Mouse (Mus musculus) thymus, postnatal 4 days (tissue): ENCODE results near the gene Ankrd28.

Source experiments
- DNase-seq: peaks from one replicate; pipeline ENCODE4 v3.0.0; 2021

Gene Ankrd28

DNA sequence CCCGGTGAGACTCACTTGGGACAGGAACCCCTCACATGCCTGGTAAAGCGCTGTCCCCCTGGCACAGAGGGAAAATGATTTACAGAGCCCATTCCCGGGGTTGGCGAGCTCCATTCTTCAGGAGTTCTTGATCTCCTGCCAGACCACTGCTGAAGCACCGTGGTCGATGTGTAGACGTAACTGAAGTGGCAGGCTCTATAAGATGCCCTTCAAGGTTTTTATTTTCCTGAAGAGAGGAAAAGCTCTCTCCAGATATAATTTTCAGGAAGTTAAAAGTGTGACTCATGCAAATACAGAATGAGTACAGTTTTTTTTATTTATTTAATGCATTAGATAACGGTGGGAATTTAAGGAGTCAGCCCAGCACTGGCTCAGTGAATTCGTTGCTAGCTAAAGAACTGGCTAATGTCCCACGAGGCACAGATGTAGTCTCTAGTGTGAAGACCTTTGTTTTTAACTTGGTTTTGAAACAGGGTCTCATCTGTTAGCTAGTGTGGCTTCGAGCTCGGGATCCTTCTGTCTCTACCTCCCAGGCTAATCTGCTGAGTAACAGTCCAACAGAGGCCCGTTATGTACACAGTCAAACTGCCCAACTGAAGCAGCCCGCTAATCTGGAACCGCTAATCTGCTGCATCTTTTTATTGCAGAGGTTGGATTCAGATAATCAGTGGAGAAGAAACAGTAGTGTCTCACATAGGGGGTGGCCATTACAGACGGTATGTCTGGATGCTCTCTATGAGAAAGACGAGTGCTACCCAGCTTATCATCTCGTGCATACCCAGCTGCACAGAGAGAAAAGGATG lies 166.2 kb downstream of the Ankrd28 start:
- no peak for DNase-seq

DNA sequence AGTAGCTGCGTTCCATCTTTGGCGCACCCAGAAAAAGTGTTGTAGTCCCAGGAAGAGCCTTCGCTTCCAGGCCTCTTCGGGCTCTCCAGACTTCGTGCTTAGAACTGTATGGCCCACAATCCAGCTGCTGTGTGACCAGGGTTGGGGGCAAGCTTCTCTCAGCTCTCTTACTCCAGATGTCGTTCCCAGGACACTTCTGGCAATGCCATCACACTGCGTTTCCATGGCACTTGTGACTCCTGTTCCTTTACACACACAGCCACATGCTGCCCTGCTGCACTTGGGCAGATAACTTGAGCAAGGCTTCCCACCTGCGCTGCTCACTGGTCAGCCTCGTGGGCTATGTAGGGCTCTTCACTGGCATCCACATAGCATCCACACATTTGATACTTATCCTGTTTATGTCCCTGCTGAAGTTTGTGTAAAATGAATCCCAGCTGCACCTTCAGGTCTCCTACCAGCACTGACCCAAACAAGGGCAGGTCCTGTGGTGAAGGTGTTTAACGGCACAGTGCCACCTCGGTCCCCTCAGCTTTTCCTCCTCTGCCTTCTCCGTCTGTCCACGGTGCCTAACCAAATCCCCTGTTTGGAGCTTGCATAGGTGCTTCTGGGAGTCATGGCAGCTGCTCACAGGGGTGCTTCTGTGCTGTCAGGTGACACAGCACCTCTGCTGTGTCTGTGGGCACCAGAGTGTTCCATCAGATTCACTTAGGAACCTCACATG lies 166.9 kb downstream of the Ankrd28 start:
- no peak for DNase-seq

DNA sequence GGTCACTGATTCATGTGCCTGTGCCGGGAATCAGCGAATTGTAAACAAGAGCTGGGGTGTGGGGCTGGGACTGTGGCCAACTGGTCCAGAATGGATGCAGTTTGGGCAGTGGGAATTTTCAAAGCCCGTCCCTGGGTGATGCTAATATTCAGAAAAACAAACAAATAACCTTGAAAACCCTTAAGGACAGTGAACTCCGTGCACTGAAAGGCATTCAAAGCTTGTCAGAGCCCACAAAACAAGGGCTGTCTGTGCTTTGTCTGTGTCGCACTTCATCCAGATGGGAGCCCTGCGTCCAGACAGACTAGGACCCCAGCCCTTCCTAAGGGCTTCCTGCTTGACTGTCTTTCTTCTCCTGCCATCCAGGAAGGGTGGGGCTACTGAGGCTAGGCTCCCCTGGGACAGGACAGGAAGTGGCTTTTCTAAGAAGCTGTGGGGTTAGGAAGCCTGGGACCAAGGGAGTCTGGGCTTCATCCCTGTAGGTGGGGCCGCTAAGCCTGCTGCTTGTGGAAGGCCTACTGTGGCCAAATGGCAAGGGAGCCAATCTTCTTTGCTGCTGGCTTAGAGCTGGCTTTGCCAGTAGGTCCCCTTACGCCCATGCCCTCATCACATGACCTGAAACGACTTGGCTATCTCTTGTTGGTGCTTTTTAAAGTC lies 167.8 kb downstream of the Ankrd28 start:
- no peak for DNase-seq

DNA sequence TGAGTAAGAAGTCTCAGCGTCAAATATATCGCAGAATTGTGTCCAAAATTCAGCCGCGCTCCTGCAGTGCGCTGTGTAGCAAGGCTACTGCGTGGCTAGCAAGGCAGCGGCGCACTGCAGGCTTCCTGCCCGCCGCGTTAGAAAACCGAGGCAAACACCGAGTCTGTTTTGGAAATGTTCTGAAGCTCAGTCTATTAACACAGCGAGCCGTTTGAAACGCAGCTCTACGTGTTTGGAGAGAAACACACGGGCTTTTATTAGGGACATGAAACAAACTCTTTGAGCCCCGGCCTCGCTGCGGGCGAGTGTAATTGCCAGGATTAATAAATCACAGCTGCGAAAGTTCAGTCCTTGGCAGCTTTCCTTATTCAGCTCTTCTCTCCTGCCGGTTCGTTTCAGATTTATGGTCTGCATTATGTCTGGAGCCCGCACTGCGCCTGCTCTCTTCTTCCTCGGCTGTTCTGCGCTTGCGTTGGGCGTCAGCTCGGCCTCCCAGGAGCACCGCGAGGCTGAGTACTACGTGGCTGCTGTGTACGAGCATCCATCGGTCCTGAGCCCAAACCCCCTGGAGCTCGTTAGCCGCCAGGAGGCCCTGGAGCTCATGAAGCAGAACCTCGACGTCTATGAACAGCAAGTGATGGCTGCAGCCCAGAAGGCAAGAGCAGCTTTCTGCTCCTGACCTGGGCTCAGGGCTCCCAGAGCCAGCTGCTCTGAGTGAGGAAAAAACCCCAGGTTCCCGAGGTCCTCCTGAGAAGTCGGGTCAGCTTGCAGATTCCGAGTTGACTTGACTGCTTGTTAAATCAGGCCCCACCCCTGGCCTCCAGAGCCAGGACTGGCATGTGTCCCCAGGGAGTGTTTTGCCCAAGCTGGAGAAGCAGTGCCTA lies 168.5 kb downstream of the Ankrd28 start:
- DNase-seq = peak; percentile 79

DNA sequence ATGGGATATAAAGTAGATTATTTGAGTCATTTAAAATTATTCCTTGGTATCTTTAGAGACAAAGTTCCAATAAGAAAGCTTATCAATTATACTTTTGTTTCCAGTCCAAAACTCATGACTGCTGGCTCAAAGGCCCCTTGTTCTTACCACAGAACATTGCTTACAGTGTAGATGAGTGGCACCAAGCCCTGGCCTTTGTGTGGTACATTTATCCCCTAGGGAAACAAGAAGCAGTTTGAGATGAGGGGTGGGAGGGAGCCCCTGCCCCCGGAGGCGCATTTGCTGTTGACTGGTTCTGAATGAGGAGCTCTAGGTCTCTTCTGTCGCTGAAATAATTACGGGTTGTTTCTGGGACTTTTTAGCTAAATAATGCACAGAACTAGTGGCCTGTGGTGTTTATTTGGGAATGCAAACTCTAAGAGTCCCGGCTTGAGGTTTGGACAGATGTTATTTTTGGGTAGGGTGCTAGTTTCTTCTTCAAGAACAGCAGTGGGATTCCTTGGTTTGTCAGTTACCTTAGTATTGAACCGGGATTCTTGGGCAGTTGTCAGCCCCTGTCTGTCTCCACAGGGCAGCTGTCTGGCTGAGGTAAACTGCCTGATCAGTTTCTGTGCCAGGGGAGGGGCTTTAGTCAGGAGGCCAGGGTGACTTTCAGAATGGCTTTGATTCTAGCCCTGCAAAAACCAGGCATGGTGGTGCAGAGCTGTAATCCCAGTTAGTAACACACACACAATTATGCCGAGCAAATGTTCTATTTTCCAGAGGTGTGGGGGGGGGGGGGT lies 169.9 kb downstream of the Ankrd28 start:
- DNase-seq = no peak

DNA sequence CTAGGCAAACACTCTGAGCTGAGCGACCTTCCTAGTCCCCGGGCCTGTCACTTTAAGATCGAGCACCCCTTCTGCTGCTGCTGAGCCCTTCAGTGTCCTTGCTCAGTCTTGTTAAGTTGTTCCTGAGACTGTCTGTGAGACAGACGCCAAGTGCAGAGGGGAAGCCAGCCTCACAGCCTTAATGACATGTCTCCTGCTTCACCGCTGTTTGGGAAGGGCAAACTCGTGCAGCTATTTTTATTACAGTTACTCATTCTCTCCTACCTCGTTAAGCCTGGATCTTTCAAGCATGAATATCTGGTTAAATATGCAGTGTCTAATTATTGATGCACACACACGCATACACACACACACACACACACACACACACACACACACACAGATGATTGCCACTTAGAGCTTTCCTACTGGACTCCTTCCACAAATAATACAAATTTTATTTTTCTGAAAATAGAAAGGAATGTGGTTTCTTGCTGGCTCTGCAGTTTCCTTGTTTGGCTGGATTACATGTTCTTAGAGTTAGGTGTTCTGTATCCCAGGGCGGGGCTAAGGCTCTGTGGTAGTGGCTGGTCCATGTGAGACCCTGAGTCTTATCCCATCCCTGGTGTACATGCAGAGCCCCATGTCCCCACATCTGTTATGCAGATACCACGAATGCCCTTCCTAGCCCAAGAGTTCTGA lies 170.8 kb downstream of the Ankrd28 start:
- DNase-seq = no peak

DNA sequence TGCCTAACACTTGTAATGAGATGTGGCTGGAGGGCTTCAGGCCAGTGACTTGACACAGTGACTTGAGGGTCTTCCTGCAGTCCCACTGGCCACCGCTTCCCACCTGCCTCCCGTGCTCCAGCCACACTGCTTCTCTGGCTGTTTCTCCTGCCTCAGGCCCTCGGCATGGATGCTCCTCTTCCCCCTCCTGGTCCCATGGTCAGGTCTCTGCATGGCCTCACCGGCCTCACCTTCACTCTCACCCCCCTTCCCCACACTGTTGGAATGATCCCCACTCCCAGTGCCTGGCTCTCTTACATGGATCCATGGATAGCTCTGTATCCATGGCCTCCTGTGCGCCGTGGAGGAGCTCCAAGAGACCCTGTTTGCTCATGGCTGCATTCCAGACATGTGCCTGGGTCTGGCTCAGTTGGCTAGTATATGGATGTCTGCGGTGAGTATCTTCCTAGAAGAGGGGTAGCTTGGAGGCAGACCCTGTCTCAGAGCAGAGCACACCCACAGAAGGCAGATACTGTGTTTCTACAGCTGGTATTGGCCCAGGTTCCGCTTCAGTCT lies 172.2 kb downstream of the Ankrd28 start:
- no peak for DNase-seq

DNA sequence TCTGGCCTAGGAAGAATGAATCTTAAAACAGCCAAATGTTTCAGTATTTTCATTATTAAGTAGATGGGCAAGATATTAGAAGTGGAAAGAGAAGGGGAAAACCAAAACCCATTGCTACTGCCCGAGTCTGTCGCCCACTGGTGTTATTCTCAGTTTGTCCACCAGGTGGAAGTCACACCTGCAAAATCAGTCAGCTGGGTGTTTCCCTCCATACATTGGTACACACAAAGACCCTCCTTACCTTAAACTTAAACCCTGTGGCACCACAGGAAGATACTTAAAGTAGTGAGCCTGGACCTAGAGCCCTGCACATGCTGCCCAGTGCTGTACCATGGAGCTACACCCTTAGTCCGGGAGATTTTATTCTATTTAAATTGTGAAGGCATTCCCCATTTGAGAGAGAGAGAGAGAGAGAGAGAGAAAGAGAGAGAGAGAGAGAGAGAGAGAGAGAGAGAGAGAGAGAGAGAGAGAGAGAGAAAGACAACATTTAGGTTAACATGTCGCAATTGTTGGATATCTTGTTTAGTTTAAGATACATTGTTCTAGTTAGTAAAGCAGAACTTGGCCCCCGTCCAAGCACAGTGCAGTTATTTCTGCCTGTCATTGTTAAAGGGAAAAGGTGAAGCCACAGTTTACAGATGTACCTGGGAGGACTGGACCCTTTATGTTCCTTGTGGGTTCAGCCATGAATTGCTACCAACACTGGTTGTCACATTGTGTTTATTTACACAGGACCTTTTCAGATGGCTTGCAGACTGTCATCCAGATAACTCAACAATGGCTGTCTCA lies 173.4 kb downstream of the Ankrd28 start:
- peak; percentile 84 for DNase-seq

DNA sequence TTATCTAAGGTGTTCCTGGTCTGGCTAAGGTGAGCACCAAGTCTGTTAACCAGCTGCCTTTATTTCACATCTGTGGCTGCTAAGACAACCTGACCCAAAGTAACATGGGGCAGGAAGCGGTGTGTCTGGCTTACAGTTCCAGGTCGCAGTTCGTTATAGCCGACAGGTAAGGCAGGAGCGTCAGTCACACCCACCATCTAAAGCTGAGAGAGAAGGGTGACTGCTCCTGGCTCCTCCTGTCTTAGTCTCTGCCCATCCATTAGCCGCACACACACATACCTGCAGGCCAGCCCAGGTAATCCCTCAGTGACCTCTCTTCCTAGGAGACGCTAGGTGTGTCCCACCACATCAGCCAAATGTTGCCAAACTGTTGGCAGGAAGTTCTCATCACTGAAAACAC lies 174.1 kb downstream of the Ankrd28 start:
- no peak for DNase-seq

DNA sequence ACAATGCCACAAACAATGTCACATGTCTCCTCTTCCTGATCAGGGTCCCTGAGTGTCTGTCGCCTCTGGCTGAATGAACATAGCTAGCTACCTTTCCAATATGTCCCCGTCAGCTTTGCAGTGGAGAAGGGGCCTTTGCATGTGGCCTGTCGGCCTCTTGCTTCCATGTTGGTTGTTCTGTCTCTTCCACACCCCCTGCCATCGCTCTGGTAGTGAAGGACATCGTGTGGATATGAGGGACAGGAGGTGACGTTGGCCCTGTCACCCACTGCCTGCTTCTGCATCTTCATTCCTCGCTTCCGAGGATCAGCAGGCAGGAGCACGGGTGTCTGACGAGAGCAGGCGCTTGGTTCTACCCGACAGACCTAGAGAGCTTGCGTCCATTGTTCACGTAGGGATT lies 175.0 kb downstream of the Ankrd28 start:
- DNase-seq = no peak

DNA sequence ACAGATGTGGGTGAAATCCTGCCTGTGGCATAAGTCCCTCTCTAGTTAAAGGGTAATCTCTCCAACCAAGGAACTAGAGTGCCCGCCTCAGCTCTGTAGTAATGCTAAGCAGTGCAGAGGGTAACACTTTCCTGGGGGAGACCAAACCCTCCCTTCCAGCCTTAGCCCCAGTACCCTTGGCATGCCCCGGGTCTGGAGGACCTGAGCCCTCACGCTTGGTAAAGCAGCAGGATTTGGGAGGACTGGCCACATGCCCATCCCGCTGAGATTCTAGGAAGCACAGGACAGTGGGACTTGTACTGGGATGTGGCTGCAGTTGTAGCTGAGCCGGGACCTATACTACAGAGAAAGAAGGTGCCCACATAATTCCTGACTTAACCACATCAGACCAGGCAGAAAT lies 175.6 kb downstream of the Ankrd28 start:
- no peak for DNase-seq

DNA sequence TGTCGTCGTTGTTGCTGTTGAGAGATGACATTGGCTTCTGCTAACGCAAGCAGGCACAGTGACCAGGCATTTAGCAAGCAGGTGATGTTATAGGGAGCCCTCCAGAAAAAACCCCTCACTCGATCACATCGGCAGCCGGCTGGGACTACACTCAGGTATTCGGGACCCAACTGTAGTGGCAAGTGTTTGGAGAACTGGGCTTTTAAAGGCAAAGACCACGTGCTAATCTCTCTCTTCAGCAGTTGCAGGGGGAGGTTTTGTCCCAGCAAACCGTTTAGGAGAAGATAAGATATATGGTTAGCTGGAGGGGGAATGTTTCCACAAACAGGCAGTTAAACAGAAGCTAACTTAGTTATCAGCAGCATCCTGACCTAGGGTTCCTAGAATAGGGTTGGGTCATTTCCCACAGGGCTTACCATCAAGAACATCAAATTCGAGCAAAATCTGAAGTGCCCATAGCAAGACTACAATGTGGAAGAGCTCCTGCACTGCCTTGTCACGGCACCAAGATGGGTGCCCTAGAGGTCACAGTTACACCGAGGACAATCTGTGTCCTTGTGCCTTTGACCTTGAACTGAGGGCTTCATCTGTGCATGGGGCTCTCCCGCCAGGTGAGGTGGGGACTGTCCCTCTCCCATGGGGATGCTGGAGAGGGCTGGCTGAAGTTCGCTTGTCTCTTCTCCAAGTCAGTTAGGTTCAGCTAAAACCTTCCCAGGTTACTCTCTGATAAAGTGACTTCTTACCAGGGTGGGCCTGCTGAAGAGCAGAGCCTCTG lies 177.2 kb downstream of the Ankrd28 start:
- no peak for DNase-seq

DNA sequence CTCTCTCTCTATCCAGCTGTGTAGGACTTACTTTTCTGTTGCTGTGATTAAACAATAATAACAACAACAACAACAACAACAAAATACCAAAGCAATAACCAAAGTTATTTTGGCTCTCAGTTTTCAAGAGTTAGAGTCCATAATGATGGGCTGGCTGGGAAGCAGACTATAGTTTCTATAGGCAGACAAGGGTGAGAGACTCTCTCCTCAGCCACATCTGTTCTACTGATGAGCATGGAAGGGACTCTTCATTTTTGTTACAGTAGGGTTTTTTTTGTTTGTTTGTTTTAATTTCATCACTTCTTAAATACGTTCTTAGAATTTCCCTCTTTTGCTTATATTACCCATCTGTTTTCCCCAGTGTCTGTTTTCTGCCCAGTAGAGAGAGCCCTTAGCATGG lies 177.8 kb downstream of the Ankrd28 start:
- DNase-seq = no peak

DNA sequence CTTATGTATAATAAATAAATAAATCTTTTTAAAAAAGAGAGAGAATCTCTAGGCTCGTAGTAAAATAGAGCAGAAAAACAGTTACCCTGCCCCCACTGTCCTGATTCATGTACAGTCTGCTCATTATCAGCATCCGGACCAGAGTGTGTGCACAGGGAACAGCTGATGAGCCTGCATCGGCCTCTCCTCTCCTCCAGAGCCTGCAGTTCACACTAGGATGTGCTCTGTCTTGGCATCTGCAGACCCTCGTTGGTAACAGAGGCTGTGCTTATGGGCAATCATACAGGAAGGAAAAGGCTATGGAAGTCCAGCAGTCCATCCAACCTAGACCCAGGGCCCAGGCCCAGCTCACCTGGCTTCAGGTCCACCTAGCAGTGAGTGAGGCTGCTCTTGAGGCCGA lies 178.3 kb downstream of the Ankrd28 start:
- no peak for DNase-seq

DNA sequence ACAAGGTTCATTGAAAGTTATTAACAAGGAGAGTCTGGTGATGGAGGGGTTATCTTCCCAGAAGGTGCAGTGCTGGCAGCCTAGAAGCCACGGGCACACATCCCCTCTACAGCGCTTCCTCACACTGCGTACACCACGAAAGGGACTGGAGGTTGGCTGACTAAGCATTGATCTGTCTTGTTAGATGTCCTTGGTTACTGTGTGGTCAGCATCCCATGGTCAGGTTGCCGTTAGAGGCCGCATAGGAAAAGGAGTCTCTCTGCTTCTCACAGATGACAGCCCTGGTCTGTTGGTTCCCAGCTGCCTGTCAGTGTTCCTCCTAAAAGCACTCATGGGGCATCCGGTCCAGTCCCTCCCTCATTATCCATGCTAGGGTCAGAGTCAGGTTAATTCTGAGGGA lies 179.2 kb downstream of the Ankrd28 start:
- DNase-seq = no peak

DNA sequence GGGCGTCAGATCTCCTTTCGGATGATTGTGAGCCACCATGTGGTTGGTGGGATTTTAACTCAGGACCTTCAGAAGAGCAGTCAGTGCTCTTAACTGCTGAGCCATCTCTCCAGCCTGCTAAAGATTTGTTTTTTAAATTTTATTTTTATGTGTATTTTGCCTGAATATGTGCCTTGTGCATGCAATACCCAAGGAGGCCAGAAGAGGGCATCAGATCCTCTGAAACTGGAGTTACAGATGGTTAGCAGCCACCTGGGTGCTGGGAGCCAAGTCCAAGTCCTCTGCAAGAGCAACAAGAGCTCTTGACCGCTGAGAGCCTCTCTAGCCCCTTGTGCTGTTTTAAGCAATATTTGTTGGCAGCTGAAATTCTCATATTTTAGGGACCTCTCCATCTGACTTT lies 180.1 kb downstream of the Ankrd28 start:
- DNase-seq = no peak
